Mouse (Mus musculus) forebrain, embryonic 14.5 days (tissue): ENCODE measurements around the gene Gm43191. TPM values are rescaled to one million over a fixed set of nuclear protein-coding genes. Genes with fewer than 3 reads are reported as not detected.
"Not testable (repeated sequence)": the region's sequence is repeated elsewhere in the genome, so short reads cannot be mapped to it uniquely, and the experiment has no call there.

ENCODE experiments used
- ATAC-seq: fragments of 200-750 bp; cut with Nextera tagmentation; 2 replicates; pipeline ENCODE4 v1.8.0; 2017; ENCODE audit warnings: mild to moderate bottlenecking, moderate library complexity
- DNase-seq: peaks from one replicate; pipeline ENCODE4 v3.0.0-alpha.2; 2015; ENCODE audit warnings: low spot score
- H3K27ac ChIP-seq: fragments of 300-500 bp; sonication (generic); 2 replicates; pipeline ENCODE4 v1.5.1; 2014; ENCODE audit warnings: low read depth, mild to moderate bottlenecking, control low read depth, low read length, moderate library complexity
- H3K27me3 ChIP-seq: fragments of 300-500 bp; sonication (generic); replicated peaks from 2 replicates; pipeline ENCODE4 v1.6.1; 2014; ENCODE audit warnings: low read length, control low read depth, mixed read lengths; ENCODE audit not compliant: control insufficient read depth, insufficient read depth
- H3K36me3 ChIP-seq: fragments of 300-500 bp; sonication (generic); 2 replicates; pipeline ENCODE4 v1.6.1; 2014; ENCODE audit warnings: low read length, control low read depth; ENCODE audit not compliant: control insufficient read depth, insufficient read depth
- H3K4me1 ChIP-seq: fragments of 300-500 bp; sonication (generic); 2 replicates; pipeline ENCODE4 v1.6.1; 2014; ENCODE audit warnings: antibody characterized with exemption, low read length, control low read depth; ENCODE audit not compliant: control insufficient read depth, insufficient read depth
- H3K4me2 ChIP-seq: fragments of 300-500 bp; sonication (generic); 2 replicates; pipeline ENCODE4 v1.6.1; 2014; ENCODE audit warnings: mild to moderate bottlenecking, control low read depth, low read length
- H3K4me3 ChIP-seq: fragments of 300-500 bp; sonication (generic); 2 replicates; pipeline ENCODE4 v1.5.1; 2014; ENCODE audit warnings: low read depth, low read length, control low read depth
- H3K9ac ChIP-seq: fragments of 300-500 bp; sonication (generic); 2 replicates; pipeline ENCODE4 v1.6.1; 2014; ENCODE audit warnings: mild to moderate bottlenecking, low read length, control low read depth, moderate library complexity
- H3K9me3 ChIP-seq: fragments of 300-500 bp; sonication (generic); replicated peaks from 2 replicates; pipeline ENCODE4 v1.6.1; 2016; ENCODE audit warnings: low read length, control low read depth, mixed read lengths; ENCODE audit not compliant: control insufficient read depth
- WGBS: fragments of 180-500 bp; shearing (Covaris S2); extraction: QIAGEN DNeasy Blood & Tissue Kit; methylation state at CpG from one replicate; pipeline ENCODE4 v1.1.7; 2014; 5-methylcytosine and 5-hydroxymethylcytosine counted together
- polyA plus RNA-seq: library from polyadenylated mRNA; unstranded; fragments of >200 nt; fragmentation: Nextera tagmentation; extraction: Ambion mirVana; gene quantifications from 2 replicates; pipeline ENCODE4 v1.2.1, GENCODE M21; 2014

Gm43191 gene
- polyA plus RNA-seq, 1 experiment from 2014 or later: not detected

DNA sequence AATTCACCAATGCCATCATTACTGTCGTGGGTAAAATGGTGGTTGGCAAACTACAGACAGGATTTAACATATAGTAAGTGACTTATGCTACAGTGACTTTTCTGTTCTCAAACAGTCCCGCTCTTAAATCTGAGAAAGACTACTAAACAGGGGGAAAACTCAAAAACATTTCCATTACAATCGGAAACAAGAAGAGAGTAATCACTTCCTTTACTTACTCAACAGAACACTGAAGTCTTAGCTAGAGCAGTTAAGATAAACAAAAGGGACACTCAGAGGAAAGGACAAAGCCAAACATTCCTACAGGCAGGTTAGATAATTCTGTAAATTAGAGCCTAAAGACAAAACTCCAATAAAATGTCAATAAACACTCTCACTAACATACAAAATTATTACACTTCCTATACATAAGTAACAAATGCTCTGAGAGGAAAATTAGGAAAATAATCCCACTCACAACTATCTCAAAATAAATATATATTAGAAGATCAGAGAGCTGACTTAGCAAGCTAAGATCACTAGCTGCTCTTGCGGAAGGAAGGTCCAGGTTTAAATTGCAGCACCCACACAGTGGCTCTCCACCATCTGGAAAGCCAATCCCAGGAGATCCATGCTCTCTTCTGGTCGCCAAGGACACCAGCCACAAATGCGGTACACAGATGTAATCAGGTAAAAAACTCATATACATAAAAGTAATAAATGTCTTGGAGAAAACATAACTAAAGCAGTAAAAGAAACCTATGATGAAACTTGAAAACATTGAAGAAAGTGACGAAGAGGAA is 24.7 kb downstream of the Gm43191 start:
- Histone ChIP-seq H3K9me3 (no peaks in the 10 kb centered on the region), H3K9ac (no peak overlapping the region), H3K36me3 (no peaks in the 10 kb centered on the region), H3K4me2 (no peak overlapping the region), H3K4me1 (peaks cover 22% of the 10 kb centered on the region), H3K27me3 (no peaks in the 10 kb centered on the region), H3K27ac (no peak overlapping the region), H3K4me3 (no peak overlapping the region)
- WGBS: 86% methylated on average over 7 of the region's 7 CpGs
- DNase-seq (no peak), ATAC-seq (no peak)

DNA sequence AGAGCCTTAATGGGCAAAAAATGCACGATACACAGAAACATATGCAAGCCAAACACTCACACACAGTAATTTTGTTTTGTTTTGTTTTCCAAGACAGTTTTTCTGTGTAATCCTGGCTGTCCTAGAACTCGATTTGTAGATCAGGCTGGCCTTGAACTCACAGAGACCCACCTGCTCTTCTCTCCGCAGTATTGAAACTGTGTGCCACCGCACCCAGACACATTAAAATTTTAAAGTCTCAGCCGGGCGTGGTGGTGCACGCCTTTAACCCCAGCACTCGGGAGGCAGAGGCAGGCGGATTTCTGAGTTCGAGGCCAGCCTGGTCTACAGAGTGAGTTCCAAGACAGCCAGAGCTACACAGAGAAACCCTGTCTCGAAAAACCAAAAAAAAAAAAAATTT is 27.0 kb downstream of the Gm43191 start:
- not testable (repeated sequence) for H3K4me1 ChIP-seq, H3K4me2 ChIP-seq, ATAC-seq, H3K27me3 ChIP-seq, H3K9ac ChIP-seq, H3K27ac ChIP-seq, H3K36me3 ChIP-seq, DNase-seq, H3K9me3 ChIP-seq, H3K4me3 ChIP-seq
- 95% methylated on average over 10 of the region's 11 CpGs for WGBS

DNA sequence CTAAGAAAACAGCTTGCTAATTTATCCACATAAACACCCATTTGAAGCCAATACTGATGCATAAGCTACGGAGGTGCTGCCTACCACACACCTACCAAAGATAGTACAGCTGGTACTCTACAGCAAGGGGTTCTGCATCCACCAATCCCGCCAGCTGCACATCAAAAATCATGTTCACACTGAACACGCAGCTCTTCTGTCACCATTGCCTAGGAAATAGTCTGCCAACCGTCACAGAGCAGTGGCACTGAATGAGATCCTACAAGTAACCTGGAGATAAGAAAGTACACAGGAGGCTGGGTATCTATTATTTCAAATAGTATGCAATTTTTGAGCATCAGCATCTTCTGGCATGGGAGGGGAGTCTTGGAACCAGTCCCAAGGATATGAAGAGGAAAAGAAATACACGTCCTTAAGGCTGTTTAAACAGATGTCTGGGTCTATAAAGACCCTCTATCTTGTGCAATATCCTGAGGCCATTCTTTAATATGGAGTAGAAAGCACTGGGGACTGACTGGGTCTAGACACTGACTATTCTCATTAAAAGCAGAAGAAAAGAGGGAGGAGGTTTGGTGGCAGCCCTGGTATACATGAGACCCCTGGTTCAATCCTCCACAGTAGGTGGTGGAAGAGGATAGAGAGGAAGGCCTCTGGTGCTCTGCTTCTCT is 27.6 kb downstream of the Gm43191 start:
- no peak for ATAC-seq
- no peak overlapping the region for H3K4me2 ChIP-seq
- H3K27ac ChIP-seq: no peak overlapping the region

DNA sequence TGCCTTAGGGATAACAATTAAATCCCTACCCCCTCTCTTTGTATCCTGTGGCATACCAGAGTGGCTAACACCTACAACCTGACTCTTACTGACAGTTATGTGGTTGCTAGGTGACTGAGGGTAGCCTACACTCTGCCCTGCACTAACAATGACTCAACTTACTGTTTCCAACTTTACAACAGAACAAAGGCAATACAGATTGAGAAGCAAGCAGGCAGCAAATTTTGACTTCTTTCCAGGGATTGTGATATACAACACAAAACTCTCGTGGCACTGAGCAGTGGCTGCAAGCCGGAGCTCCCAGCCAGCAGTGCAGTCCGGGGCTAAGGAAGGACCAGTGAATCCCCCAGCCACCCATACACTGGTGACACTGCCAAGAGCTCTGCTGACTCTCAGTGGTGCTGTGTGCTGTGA is 29.0 kb downstream of the Gm43191 start:
- WGBS: 57% methylated on average over 3 of the region's 3 CpGs
- H3K4me2 ChIP-seq: no peak overlapping the region
- peaks cover 5% of the 10 kb centered on the region; the same call in 1 of the 2 replicates for H3K4me1 ChIP-seq
- DNase-seq (peak; percentile 23), ATAC-seq (peak; percentile 58)
- no peak overlapping the region for H3K27ac ChIP-seq
- no peaks in the 10 kb centered on the region for H3K9me3 ChIP-seq
- H3K36me3 ChIP-seq: peaks cover 7% of the 10 kb centered on the region
- H3K27me3 ChIP-seq: no peaks in the 10 kb centered on the region
- no peak overlapping the region for H3K4me3 ChIP-seq
- no peak overlapping the region for H3K9ac ChIP-seq

More for the DNA sequence above, 27.6 kb downstream of the Gm43191 start:
- 69% methylated on average over 5 of the region's 5 CpGs for WGBS
- no peak overlapping the region for H3K4me3 ChIP-seq
- H3K27me3 ChIP-seq: no peaks in the 10 kb centered on the region
- no peak overlapping the region for H3K9ac ChIP-seq
- H3K4me1 ChIP-seq: peaks cover 5% of the 10 kb centered on the region; the same call in 1 of the 2 replicates
- DNase-seq: no peak
- H3K9me3 ChIP-seq: no peaks in the 10 kb centered on the region
- peaks cover 3% of the 10 kb centered on the region; the same call in 1 of the 2 replicates for H3K36me3 ChIP-seq

DNA sequence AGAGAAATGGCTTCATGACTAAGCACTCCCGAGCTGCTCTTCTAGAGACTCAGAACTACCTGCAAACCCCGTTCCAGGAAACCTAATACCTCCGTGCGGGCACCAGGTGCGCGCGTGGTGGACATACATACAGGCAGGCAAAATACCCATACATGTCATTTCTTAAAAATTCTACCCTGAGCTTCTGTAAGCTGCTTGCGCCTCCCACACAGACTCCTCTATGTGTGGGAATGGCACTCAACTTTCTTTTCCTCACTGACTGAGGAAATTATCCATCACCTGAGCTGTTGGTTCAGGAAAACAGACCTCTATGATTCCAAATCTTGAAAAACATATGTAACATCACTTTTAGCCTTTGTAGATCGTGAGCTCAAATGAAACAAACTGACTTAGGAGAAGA is 30.4 kb downstream of the Gm43191 start:
- Histone ChIP-seq H3K36me3 (peaks cover 18% of the 10 kb centered on the region), H3K4me3 (no peak overlapping the region), H3K4me1 (peaks cover 5% of the 10 kb centered on the region; the same call in 1 of the 2 replicates), H3K9me3 (no peaks in the 10 kb centered on the region), H3K4me2 (no peak overlapping the region), H3K27me3 (no peaks in the 10 kb centered on the region), H3K27ac (no peak overlapping the region), H3K9ac (no peak overlapping the region)
- no peak for DNase-seq
- no peak for ATAC-seq
- WGBS: 96% methylated on average over 9 of the region's 9 CpGs

DNA sequence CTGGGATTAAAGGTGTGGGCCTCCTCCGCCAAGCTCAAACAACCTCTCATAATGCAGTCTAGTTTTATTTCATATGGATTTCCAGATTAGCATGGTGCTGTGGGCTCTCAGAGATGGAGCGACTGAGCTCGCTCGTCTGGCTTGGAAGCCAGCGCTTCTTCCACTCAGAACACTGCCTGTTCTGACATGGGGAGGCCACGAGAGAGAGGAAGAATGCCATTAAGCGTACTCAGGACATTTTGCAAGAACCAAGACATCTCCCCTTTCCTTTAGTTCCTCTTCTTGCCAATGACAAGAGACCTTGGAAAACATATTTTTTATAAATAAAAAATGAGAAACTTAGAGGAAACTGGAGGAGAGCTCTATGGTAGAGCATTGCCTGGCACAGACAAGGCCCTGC is 32.3 kb downstream of the Gm43191 start:
- Histone ChIP-seq H3K27me3 (no peaks in the 10 kb centered on the region), H3K4me2 (no peak overlapping the region), H3K9me3 (no peaks in the 10 kb centered on the region), H3K36me3 (peaks cover 34% of the 10 kb centered on the region), H3K4me1 (peaks cover 5% of the 10 kb centered on the region; the same call in 1 of the 2 replicates), H3K27ac (no peak overlapping the region), H3K4me3 (no peak overlapping the region), H3K9ac (no peak overlapping the region)
- ATAC-seq (no peak), DNase-seq (no peak)
- 96% methylated on average over 7 of the region's 7 CpGs for WGBS

DNA sequence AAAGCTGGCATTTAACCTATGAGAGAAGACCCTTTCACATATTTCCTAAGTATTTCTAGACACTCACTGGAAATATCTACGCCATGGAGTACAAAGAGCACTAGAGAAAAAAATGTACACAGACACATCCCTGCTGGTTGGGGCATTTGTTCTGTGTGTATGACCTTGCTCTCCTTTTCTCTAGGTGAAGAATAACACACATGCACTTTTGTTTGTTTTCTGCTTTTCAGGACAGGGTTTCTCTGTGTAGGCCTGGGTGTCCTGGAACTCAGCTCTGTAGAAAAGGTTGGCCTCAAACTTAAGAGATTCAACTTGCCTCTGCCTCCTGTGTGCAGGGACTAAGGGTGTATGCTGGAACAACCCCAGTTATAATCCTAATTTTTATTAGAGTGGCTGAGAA is 34.7 kb downstream of the Gm43191 start:
- Histone ChIP-seq H3K4me3 (no peak overlapping the region), H3K4me1 (no peaks in the 10 kb centered on the region), H3K27ac (no peak overlapping the region), H3K9me3 (no peaks in the 10 kb centered on the region), H3K36me3 (peaks cover 54% of the 10 kb centered on the region), H3K27me3 (no peaks in the 10 kb centered on the region), H3K4me2 (no peak overlapping the region), H3K9ac (no peak overlapping the region)
- ATAC-seq (no peak), DNase-seq (no peak)
- 96% methylated on average over 1 of the region's 1 CpGs for WGBS

DNA sequence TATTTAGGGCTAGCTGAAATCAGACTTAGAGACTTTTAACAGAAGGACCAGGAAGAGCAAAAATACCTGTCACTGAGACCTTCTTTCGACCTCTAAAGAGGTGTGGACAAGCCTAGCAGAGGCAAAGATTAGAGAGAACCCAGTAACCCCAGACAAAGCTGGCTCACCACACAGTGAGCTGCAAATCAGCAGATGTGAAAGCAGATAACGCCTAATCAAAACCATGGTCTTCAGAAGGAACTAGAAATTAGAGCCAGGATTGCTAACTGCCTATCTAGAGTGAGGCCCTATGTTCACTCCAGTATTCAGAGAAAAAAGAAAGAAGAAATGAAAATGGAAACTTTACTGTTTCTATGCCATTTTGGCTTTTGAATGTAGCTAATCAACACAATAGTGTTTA is 38.7 kb downstream of the Gm43191 start:
- Histone ChIP-seq H3K36me3 (peaks cover 84% of the 10 kb centered on the region), H3K27me3 (no peaks in the 10 kb centered on the region), H3K27ac (no peak overlapping the region), H3K4me2 (no peak overlapping the region), H3K9ac (no peak overlapping the region), H3K4me3 (no peak overlapping the region), H3K9me3 (no peaks in the 10 kb centered on the region), H3K4me1 (no peaks in the 10 kb centered on the region)
- DNase-seq: no peak
- ATAC-seq: no peak
- 92% methylated on average over 2 of the region's 2 CpGs for WGBS

DNA sequence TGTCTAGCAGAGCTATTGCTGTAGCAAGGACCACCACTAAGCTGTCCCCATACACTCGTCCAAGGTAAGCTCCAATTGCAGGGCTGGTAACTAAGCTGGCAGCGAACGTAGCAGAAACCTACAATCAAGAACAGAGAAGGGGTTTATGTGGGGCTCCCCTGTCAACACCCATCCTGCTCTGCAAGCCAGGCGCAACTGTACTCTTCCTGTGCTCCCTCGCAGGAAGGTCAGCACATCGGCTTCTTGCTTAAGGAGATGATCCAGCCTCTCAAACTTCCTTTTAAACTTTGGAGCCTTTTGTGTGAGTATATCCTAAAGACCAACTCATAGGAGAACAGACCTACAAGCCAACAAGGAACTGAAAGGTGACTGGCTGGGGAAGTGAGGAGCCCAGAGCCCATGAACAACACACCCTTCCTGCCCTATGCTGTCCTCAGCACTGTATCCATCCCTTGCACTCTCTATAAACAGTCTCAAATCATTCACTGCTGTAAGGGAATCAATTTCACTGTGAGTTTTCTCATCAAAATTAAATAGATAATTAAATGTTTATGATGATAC is 39.2 kb downstream of the Gm43191 start:
- no peak overlapping the region for H3K4me3 ChIP-seq
- DNase-seq (no peak), ATAC-seq (no peak)
- 95% methylated on average over 6 of the region's 6 CpGs for WGBS
- no peak overlapping the region for H3K4me2 ChIP-seq
- no peaks in the 10 kb centered on the region for H3K9me3 ChIP-seq
- peaks cover 86% of the 10 kb centered on the region for H3K36me3 ChIP-seq
- no peaks in the 10 kb centered on the region for H3K4me1 ChIP-seq
- no peaks in the 10 kb centered on the region for H3K27me3 ChIP-seq
- no peak overlapping the region for H3K9ac ChIP-seq
- no peak overlapping the region for H3K27ac ChIP-seq
